Mouse (Mus musculus): ENCODE measurements at regions not wholly inside any gene's neighbourhood (a gene's known extent, or its start where the extent isn't known, plus 50 kb on each side); places are given as distances from the start of the nearest gene placed in this dataset.

GRCm38 (mm10) chr9:46558481-46558880 is 238.7 kb upstream of the 4931429L15Rik start:
- TF ChIP-seq CTCF (IDR thresholded peaks at IDR 0.05; ENCODE audit: borderline replicate concordance, control insufficient read depth, extremely low read depth, insufficient read depth, low read length, poor library complexity), result no peak
- TF ChIP-seq POLR2A (IDR thresholded peaks at IDR 0.05; ENCODE audit: control insufficient read depth, extremely low read depth, insufficient read depth, low read length, poor library complexity), result no peak

Data from thymus, adult 2 months (tissue).